8 mouse cellular contexts compared by ENCODE assay signal in genomic region chr12:64967470-64967869, GRCm38 (mm10). TPM values are rescaled to one million over a fixed set of nuclear protein-coding genes. Genes with fewer than 3 reads are reported as not detected.
DNase-seq lines count a peak whose midpoint lies in the region; ATAC-seq and TF ChIP-seq lines count a peak whose summit lies in the region.

No protein-coding gene starts in this region.

- under 1% methylated on average over 9 of the region's 9 CpGs for WGBS in forebrain, embryonic 13.5 days
- 2% methylated on average over 9 of the region's 9 CpGs for WGBS in intestine, embryonic 16.5 days
- WGBS in liver, postnatal 0 days (ENCODE audit: insufficient replicate concordance) = under 1% methylated on average over 9 of the region's 9 CpGs
- 0% methylated on average over 9 of the region's 9 CpGs for WGBS in stomach, embryonic 14.5 days

- peak overlapping the region; percentile 93 for H3K4me3 ChIP-seq in forebrain, embryonic 13.5 days
- H3K4me3 ChIP-seq in intestine, embryonic 16.5 days (ENCODE audit: low read length) = peak overlapping the region; percentile 96
- peak overlapping the region; percentile 96 for H3K4me3 ChIP-seq in liver, postnatal 0 days (ENCODE audit: low read depth, low read length)
- peak overlapping the region; percentile 90 for H3K4me3 ChIP-seq in stomach, embryonic 14.5 days (ENCODE audit: low read depth, low read length)

- no peak for TF ChIP-seq CTCF in liver, postnatal 0 days (IDR thresholded peaks at IDR 0.05; ENCODE audit: low read depth)

- DNase-seq in gastrocnemius, adult 18-20 months (ENCODE audit: low spot score) = peak; percentile 22
- DNase-seq in gastrocnemius, postnatal 25 days = no peak
- DNase-seq in adipocyte (ENCODE audit: low spot score) = peak; percentile 12
- DNase-seq in liver, postnatal 0 days = peak; percentile 21
- DNase-seq in left cerebral cortex, adult 9 months (ENCODE audit: low spot score in 2 of 2) = no peak

- no peaks in the 10 kb centered on the region for H3K36me3 ChIP-seq in forebrain, embryonic 13.5 days (ENCODE audit: poor library complexity, severe bottlenecking)
- H3K36me3 ChIP-seq in intestine, embryonic 16.5 days (ENCODE audit: control insufficient read depth, insufficient read depth, low read length) = no peaks in the 10 kb centered on the region
- H3K36me3 ChIP-seq in liver, postnatal 0 days (replicated peaks; ENCODE audit: insufficient read depth, low read length) = 0 out of 2 replicates have a peak, but pooled peaks cover 8% of the 10 kb centered on the region
- H3K36me3 ChIP-seq in stomach, embryonic 14.5 days (ENCODE audit: control insufficient read depth, insufficient read depth, low read length) = no peaks in the 10 kb centered on the region

- H3K27me3 ChIP-seq in forebrain, embryonic 13.5 days = no peaks in the 10 kb centered on the region
- no peaks in the 10 kb centered on the region for H3K27me3 ChIP-seq in intestine, embryonic 16.5 days (replicated peaks; ENCODE audit: control insufficient read depth, insufficient read depth, low read length)
- H3K27me3 ChIP-seq in liver, postnatal 0 days (ENCODE audit: insufficient read depth, low read length) = no peaks in the 10 kb centered on the region
- no peaks in the 10 kb centered on the region for H3K27me3 ChIP-seq in stomach, embryonic 14.5 days (ENCODE audit: control insufficient read depth, insufficient read depth, low read length)

- H3K4me2 ChIP-seq in forebrain, embryonic 13.5 days = peak overlapping the region; percentile 89
- H3K4me2 ChIP-seq in intestine, embryonic 16.5 days (ENCODE audit: low read depth, low read length) = peak overlapping the region; percentile 90
- H3K4me2 ChIP-seq in liver, postnatal 0 days (ENCODE audit: low read depth, low read length) = peak overlapping the region; percentile 96
- peak overlapping the region; percentile 95 for H3K4me2 ChIP-seq in stomach, embryonic 14.5 days (replicated peaks; ENCODE audit: low read depth, low read length)

- H3K4me1 ChIP-seq in forebrain, embryonic 13.5 days = peaks cover 67% of the 10 kb centered on the region
- H3K4me1 ChIP-seq in intestine, embryonic 16.5 days (ENCODE audit: control insufficient read depth, insufficient read depth, low read length) = peaks cover 16% of the 10 kb centered on the region
- peaks cover 35% of the 10 kb centered on the region for H3K4me1 ChIP-seq in liver, postnatal 0 days (ENCODE audit: insufficient read depth)
- peaks cover 14% of the 10 kb centered on the region for H3K4me1 ChIP-seq in stomach, embryonic 14.5 days (ENCODE audit: control insufficient read depth, insufficient read depth, low read length)

- no peak for ATAC-seq in forebrain, embryonic 13.5 days
- ATAC-seq in intestine, embryonic 16.5 days = no peak
- no peak for ATAC-seq in liver, postnatal 0 days
- no peak for ATAC-seq in stomach, embryonic 14.5 days (ENCODE audit: insufficient number of reproducible peaks, insufficient read depth, low FRiP score, low read depth)

- TF ChIP-seq EP300 in liver, postnatal 0 days (IDR thresholded peaks at IDR 0.05; ENCODE audit: low read depth) = no peak

- no peaks in the 10 kb centered on the region for H3K9me3 ChIP-seq in forebrain, embryonic 13.5 days (replicated peaks)
- H3K9me3 ChIP-seq in intestine, embryonic 16.5 days (ENCODE audit: control insufficient read depth, low read length) = no peaks in the 10 kb centered on the region
- H3K9me3 ChIP-seq in liver, postnatal 0 days (ENCODE audit: low read length) = no peaks in the 10 kb centered on the region
- no peaks in the 10 kb centered on the region for H3K9me3 ChIP-seq in stomach, embryonic 14.5 days (ENCODE audit: control insufficient read depth, low read depth, low read length)

- H3K27ac ChIP-seq in forebrain, embryonic 13.5 days = no peak overlapping the region
- H3K27ac ChIP-seq in intestine, embryonic 16.5 days (ENCODE audit: low read length) = no peak overlapping the region
- H3K27ac ChIP-seq in liver, postnatal 0 days (ENCODE audit: low read depth) = peak overlapping the region; percentile 91; the same call in 1 of the 2 replicates
- H3K27ac ChIP-seq in stomach, embryonic 14.5 days (ENCODE audit: low read length) = no peak overlapping the region

- H3K9ac ChIP-seq in forebrain, embryonic 13.5 days = peak overlapping the region; percentile 91
- H3K9ac ChIP-seq in intestine, embryonic 16.5 days (ENCODE audit: low read depth, low read length) = peak overlapping the region; percentile 92
- peak overlapping the region; percentile 96 for H3K9ac ChIP-seq in liver, postnatal 0 days (replicated peaks)
- H3K9ac ChIP-seq in stomach, embryonic 14.5 days (replicated peaks; ENCODE audit: low read depth, low read length) = peak overlapping the region; percentile 31

RNA-seq across cellular contexts. Expression of gene Togaram1, which starts 1.9 kb away (rescaled TPM):
- 1 to 10 TPM; 6.9 to 8.2 TPM for total RNA-seq in gastrocnemius, adult 18-20 months (2021)
- total RNA-seq in gastrocnemius, postnatal 25 days (2021) = 1 to 10 TPM; 7.3 to 8.3 TPM
- polyA plus RNA-seq in forebrain, embryonic 13.5 days (2015; fragmentation: Nextera tagmentation; extraction: Ambion mirVana) = 20.1 and 25.3 TPM in 2 replicates
- 21.7 and 23.4 TPM in 2 replicates for polyA plus RNA-seq in intestine, embryonic 16.5 days (2015; fragmentation: Nextera tagmentation; extraction: Ambion mirVana)
- polyA plus RNA-seq in liver, postnatal 0 days (2015; fragmentation: Nextera tagmentation; extraction: Ambion mirVana) = 4.7 and 6.1 TPM in 2 replicates
- 39.0 and 44.9 TPM in 2 replicates for polyA plus RNA-seq in stomach, embryonic 14.5 days (2014; fragmentation: Nextera tagmentation; extraction: Ambion mirVana)

RNA-seq across cellular contexts. Expression of gene Klhl28, which starts 2.1 kb away (rescaled TPM):
- total RNA-seq in gastrocnemius, adult 18-20 months (2021) = 1 to 10 TPM; 9.0 TPM
- 1 to 10 TPM; 8.7 to 9.1 TPM for total RNA-seq in gastrocnemius, postnatal 25 days (2021)
- polyA plus RNA-seq in forebrain, embryonic 13.5 days (2015; fragmentation: Nextera tagmentation; extraction: Ambion mirVana) = 24.9 and 26.3 TPM in 2 replicates
- polyA plus RNA-seq in intestine, embryonic 16.5 days (2015; fragmentation: Nextera tagmentation; extraction: Ambion mirVana) = 9.5 and 10.9 TPM in 2 replicates
- 3.4 and 3.6 TPM in 2 replicates for polyA plus RNA-seq in liver, postnatal 0 days (2015; fragmentation: Nextera tagmentation; extraction: Ambion mirVana)
- polyA plus RNA-seq in stomach, embryonic 14.5 days (2014; fragmentation: Nextera tagmentation; extraction: Ambion mirVana) = 18.2 TPM in 2 replicates

RNA-seq across cellular contexts. Expression of gene Gm527, which starts 49.8 kb away (rescaled TPM):
- total RNA-seq in gastrocnemius, adult 18-20 months (2021) = 1 to 10 TPM; 2.4 to 3.5 TPM
- 1 to 10 TPM; 2.0 to 3.3 TPM for total RNA-seq in gastrocnemius, postnatal 25 days (2021)
- polyA plus RNA-seq in forebrain, embryonic 13.5 days (2015; fragmentation: Nextera tagmentation; extraction: Ambion mirVana) = 1.6 and 2.6 TPM in 2 replicates
- 0.48 and 1.2 TPM in 2 replicates for polyA plus RNA-seq in intestine, embryonic 16.5 days (2015; fragmentation: Nextera tagmentation; extraction: Ambion mirVana)
- 0.69 and 0.99 TPM in 2 replicates for polyA plus RNA-seq in liver, postnatal 0 days (2015; fragmentation: Nextera tagmentation; extraction: Ambion mirVana)
- 3.1 and 3.6 TPM in 2 replicates for polyA plus RNA-seq in stomach, embryonic 14.5 days (2014; fragmentation: Nextera tagmentation; extraction: Ambion mirVana)

Comparison
In these comparisons a context has a peak if more than half of its experiments do, and no peak if none do; other contexts are left out.
1. DNase-seq: peak in gastrocnemius, adult 18-20 months (single experiment), adipocyte (single experiment) and liver, postnatal 0 days (single experiment); none in gastrocnemius, postnatal 25 days (single experiment) and left cerebral cortex, adult 9 months (0 of 2).
2. H3K9ac ChIP-seq: peak in every context shown above with its lines; median percentile 96 in liver, postnatal 0 days; 92 in intestine, embryonic 16.5 days; 91 in forebrain, embryonic 13.5 days; 31 in stomach, embryonic 14.5 days.
3. Peak in every context shown above with its lines, with median percentiles within 50 percentile points of each other: H3K4me2 ChIP-seq and H3K4me3 ChIP-seq.